Mouse (Mus musculus) cortical plate, adult 2 months (tissue): ENCODE measurements around the gene Minpp1.

Experiments
- CTCF ChIP-seq: fragments of 200-500 bp; IDR thresholded peaks from 2 replicates; pipeline ENCODE4 v1.5.1; 2011; ENCODE audit warnings: mild to moderate bottlenecking, control low read depth, low read length; ENCODE audit not compliant: insufficient read depth; ENCODE audit errors: extremely low read depth
- POLR2A ChIP-seq: fragments of 200-500 bp; IDR thresholded peaks from 2 replicates; pipeline ENCODE4 v1.6.1; 2011; ENCODE audit warnings: mild to moderate bottlenecking, low read length, control low read depth; ENCODE audit not compliant: insufficient read depth; ENCODE audit errors: extremely low read depth

GRCm38 (mm10) chr19:32523769-32524515 lies 38.4 kb downstream of the Minpp1 start:
- no peak for TF ChIP-seq POLR2A
- no peak for TF ChIP-seq CTCF
